Comparison of ENCODE assay signal across 8 mouse cellular contexts in the genomic region with DNA sequence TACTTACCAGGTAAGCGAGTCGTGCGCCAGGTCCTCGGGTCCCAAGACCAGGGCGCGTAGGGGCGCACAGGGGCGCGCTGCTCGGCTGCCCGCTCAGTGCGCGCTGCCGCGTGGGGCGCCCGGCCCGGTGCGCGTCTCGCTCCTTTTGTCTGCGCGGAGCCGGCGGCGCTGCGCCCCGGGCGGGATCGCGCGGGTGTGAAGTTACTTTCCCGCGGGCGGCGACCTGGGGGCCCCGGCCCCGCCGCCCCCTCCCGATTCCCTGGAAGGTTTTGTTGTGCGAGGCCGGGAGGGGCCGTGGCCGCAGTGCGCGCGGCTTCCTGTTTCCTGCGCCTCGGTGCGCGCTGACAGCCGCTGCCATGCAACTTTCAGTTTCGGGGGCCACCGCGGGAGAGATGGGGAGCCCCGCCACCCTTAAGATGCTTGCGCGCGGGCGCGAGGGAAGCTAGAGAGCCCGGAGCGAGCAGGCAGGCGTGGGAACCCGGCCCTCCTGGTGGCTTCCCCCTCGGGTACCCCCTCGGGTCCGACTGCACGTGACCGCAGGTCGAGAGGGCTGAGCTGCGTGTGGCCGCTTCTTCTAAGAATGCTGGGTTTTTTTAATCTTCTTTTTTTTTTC.
DNase-seq lines count a peak whose midpoint lies in the region; ATAC-seq and TF ChIP-seq lines count a peak whose summit lies in the region.

No protein-coding gene starts in this region.

- peak overlapping the region; percentile 88 for H3K4me2 ChIP-seq in liver, embryonic 14.5 days (ENCODE audit: low read depth)

- TF ChIP-seq EP300 in liver, embryonic 14.5 days (IDR thresholded peaks at IDR 0.05; ENCODE audit: low read depth), result no peak

- peak overlapping the region; percentile 92 for H3K9ac ChIP-seq in liver, embryonic 14.5 days (replicated peaks)

- peak overlapping the region; percentile 93 for H3K27ac ChIP-seq in liver, embryonic 14.5 days

- no peaks in the 10 kb centered on the region for H3K9me3 ChIP-seq in liver, embryonic 14.5 days (ENCODE audit: control insufficient read depth, low read length)

- WGBS in liver, embryonic 14.5 days (ENCODE audit: insufficient replicate concordance), result under 1% methylated on average over 73 of the region's 73 CpGs

- H3K27me3 ChIP-seq in liver, embryonic 14.5 days (ENCODE audit: control insufficient read depth, insufficient read depth, low read length), result no peaks in the 10 kb centered on the region

- no peak for TF ChIP-seq CTCF in liver, embryonic 14.5 days (IDR thresholded peaks at IDR 0.05; ENCODE audit: low read depth)

- DNase-seq in embryo, embryonic 11 days, result peak; percentile 76
- DNase-seq in embryo, embryonic 9.5 days (ENCODE audit: extremely low spot score), result no peak
- DNase-seq in brain, adult 2 months (ENCODE audit: low read depth, low spot score), result peak; percentile 64
- DNase-seq in gastrocnemius, postnatal 25 days, result peak; percentile 65
- no peak for DNase-seq in liver, embryonic 14.5 days (ENCODE audit: low read depth in 3 of 3, low spot score in 3 of 3)
- DNase-seq in naive thymus-derived CD4-positive, alpha-beta T cell, adult 2 months (ENCODE audit: low read depth), result peak; percentile 87
- DNase-seq in testis, postnatal 14 days (ENCODE audit: low spot score), result peak; percentile 60

- peak overlapping the region; percentile 98 to 99 for H3K4me3 ChIP-seq in liver, embryonic 14.5 days (ENCODE audit: insufficient read depth in 1 of 2, low read depth in 2 of 2, low read length in 2 of 2)

- H3K4me1 ChIP-seq in liver, embryonic 14.5 days (replicated peaks; ENCODE audit: control insufficient read depth in 2 of 2, insufficient read depth in 2 of 2, low read length in 1 of 2), result peaks cover 56 to 61% of the 10 kb centered on the region in 2 experiments

- H3K36me3 ChIP-seq in liver, embryonic 14.5 days (replicated peaks; ENCODE audit: control insufficient read depth, insufficient read depth, low read depth), result 0 out of 2 replicates have a peak, but pooled peaks cover 2% of the 10 kb centered on the region

- peak; percentile 57 for ATAC-seq in inflammation-experienced regulatory T-cells, adult 6 months
- ATAC-seq in liver, embryonic 14.5 days (ENCODE audit: insufficient read depth), result no peak

Comparison
In these comparisons a context has a peak if more than half of its experiments do, and no peak if none do; other contexts are left out.
1. DNase-seq: peak in embryo, embryonic 11 days (single experiment), brain, adult 2 months (single experiment), gastrocnemius, postnatal 25 days (single experiment), naive thymus-derived CD4-positive, alpha-beta T cell, adult 2 months (single experiment) and testis, postnatal 14 days (single experiment); none in embryo, embryonic 9.5 days (single experiment) and liver, embryonic 14.5 days (0 of 3).